Mouse (Mus musculus) cerebral cortex, adult 2 months (tissue): Measurements from ENCODE around the gene Wdr5.

Source experiments
- WGBS: fragments of 180-500 bp; shearing (Covaris S2); methylation state at CpG from one replicate; pipeline ENCODE4 v1.1.7; 2018; 5-methylcytosine and 5-hydroxymethylcytosine counted together

Gene Wdr5

DNA sequence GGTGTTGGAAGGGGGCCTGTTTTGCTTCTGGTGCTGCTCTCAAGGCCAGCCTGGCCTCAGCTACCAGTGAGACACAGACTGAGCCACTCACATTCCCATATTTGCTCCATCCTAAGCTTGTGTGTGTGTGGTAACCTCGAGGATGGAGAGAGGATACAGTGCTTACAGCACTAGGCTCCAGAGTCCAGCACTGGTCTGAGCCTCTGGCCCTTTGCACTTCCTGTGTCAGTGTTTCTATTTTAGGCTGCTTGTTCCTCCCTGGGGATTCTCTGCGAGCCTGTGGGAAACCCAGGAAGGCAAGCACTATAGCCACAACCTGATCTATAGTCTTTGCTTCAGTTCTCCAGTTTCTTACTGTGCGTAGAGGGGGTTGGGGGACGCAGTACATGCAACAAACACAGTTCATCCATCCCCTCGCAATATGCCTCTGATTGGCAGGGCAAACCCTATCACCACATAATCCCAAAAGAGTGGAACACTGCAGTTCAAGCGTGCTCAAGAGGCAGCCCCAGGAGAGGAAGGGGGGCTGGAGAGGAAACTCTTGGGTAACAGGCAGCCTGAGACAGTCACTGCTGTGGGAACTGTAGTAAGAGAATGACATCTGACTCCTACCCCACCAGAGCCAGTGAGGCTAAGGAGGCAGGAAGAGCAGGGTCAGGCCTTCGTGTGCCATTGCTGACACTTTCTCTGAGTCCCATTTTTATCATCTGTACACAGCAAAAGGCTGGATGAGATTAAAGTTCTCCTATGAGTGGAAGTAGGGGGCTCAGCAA lies 10.7 kb upstream of the Wdr5 start:
- 76% methylated on average over 7 of the region's 7 CpGs for WGBS

GRCm38 (mm10) chr2:27505539-27505938 lies 9.4 kb upstream of the Wdr5 start:
- WGBS: 58% methylated on average over 6 of the region's 6 CpGs

DNA sequence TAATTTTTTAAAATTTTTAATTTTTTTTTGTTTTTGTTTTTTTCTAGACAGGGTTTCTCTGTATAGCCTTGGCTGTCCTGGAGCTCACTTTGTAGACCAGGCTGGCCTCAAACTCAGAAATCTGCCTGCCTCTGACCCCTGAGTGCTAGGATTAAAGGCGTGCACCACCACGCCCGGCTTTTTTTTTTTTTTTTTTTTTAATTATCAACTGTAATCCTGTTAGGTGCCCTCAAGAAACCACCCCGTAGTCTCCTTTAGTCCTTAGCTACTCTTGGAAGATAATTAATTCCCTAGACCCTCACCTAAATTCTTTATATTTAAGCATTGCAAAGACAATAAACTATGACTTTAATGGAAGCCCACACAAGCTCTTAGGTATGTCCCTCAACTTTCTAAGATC lies 8.3 kb upstream of the Wdr5 start:
- WGBS: 81% methylated on average over 4 of the region's 4 CpGs

GRCm38 (mm10) chr2:27507562-27507961 lies 7.4 kb upstream of the Wdr5 start, which contains the start of gene Brd3:
TSS of gene Brd3 (minus strand) at chr2:27507662.
- 83% methylated on average over 4 of the region's 4 CpGs for WGBS

- WGBS: 75% methylated on average over 7 of the region's 7 CpGs
Observed at GRCm38 (mm10) chr2:27510706-27511105, 4.3 kb upstream of the Wdr5 start.

GRCm38 (mm10) chr2:27512909-27513308 lies 2.0 kb upstream of the Wdr5 start:
- WGBS: 95% methylated on average over 3 of the region's 3 CpGs

DNA sequence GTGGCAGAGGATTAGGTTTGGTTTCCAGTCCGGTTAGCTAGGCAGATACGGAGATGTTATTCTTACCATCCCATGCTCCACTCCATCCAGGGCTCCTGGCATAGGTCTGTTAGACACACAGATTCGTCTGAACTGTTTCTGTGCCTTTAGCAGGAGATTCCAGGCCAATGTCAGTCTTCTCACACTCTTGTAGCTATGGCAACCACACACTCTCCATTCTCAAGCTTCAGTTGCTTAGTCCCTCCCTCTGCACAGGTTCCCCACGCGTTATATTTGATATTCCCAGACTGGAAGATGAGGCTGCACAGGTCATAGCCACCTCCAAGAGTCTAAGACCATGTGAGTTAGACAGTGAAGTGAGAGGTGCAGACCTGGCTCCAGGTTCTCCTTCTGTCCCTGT lies 1.1 kb upstream of the Wdr5 start:
- WGBS: 54% methylated on average over 5 of the region's 5 CpGs

DNA sequence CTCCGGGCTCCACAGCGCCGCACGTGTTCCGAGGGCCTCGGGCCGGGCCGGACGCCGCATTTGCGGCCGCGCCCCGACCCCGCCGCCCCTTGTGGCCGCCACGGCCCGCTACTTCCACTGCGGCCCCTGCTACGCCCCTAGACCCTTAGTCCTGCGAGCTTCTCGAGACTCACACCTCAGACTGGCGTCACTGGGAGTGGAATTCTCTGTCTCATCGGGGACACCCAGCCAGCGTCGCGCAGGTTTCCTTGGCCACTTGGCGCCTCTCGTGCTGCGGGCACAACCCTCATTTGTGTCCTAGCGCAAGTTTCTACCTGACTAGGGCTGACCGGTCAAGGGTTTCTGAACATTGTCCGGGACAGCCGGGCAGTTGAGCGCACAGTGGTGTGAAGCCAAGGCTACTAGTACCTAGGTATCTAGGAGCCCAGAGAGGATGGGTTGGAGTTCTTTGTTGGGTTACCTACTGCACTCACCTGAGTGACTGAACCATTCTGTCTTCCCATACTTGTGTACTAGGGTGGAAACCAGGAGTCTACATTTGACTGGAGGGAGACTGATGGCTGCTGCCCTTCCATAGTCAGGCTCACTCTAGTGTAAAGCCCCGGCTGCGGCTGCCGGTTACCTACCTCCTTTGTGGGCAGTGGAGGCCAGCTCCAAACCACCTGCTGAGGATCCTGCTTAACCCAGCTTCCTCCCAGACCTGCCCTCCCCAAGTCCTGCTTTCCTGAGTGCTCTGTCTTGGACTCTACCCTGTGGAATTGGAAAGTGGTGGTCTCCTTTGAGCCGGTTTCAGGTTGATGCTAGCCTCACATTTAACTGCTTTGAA lies 597 bp downstream of the Wdr5 start:
- WGBS: under 1% methylated on average over 40 of the region's 40 CpGs

- WGBS: 10% methylated on average over 1 of the region's 1 CpGs
Observed at GRCm38 (mm10) chr2:27516289-27516688, 1.3 kb downstream of the Wdr5 start.

DNA sequence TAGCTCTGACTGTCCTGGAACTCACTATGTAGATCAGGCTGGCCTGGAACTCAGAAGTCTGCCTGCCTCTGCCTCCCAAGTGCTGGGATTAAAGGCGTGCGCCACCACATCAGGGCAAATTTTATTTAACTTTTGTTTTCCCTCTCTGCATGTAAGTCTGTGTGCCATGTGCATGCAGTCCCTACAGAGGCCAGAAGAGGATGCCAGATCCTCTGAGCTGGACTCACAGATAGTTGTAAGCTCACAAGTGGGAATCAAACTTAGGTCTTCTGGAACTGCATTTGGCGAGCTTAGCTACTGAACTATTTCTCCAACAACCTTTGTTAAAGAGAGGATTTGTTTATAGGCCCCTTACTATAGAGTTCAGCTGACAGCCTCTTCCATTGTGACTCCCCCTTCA lies 3.3 kb downstream of the Wdr5 start:
- WGBS: 95% methylated on average over 3 of the region's 3 CpGs

GRCm38 (mm10) chr2:27538455-27539330 lies 23.7 kb downstream of the Wdr5 start:
- WGBS: 60% methylated on average over 5 of the region's 5 CpGs

- 9% methylated on average over 5 of the region's 5 CpGs for WGBS
Observed at GRCm38 (mm10) chr2:27539336-27539735, 24.4 kb downstream of the Wdr5 start.

GRCm38 (mm10) chr2:27539772-27540514 lies 25.0 kb downstream of the Wdr5 start:
- WGBS: under 1% methylated on average over 46 of the region's 46 CpGs

DNA sequence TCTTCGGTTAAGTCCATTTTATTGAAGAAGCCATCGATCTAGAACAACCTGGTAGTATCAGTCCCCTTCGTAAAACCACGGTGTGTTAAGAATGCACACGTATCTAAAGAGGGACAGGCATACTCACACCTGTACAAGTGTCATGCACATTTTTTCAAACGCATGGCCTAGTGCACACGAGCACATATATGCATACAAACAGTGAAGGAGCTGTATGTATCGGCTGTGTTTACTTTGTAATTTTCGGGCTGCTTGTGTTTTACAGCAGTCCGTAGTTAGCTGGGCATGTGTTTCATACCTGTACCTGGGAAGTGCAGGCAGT lies 25.5 kb downstream of the Wdr5 start:
- 17% methylated on average over 10 of the region's 10 CpGs for WGBS

DNA sequence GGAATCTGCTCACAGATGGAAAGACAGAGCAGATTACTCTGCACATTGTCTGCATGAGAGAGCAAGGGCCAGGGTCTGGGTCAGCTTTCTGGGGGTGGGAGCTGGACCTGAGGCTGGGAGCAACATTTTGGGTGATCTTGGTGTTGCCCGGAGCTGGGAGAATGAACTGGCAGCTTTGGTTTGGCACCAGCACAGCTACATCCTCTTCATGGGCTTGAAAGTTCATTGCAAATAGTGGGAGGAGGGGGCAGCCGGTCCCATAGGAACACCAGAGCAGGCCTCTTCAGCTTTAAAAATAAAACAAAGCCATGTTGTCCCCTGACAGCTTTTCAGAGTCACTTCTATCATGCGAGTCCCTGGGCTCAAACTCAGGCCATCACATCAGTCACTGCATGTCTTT lies 26.3 kb downstream of the Wdr5 start:
- WGBS: 91% methylated on average over 3 of the region's 3 CpGs

DNA sequence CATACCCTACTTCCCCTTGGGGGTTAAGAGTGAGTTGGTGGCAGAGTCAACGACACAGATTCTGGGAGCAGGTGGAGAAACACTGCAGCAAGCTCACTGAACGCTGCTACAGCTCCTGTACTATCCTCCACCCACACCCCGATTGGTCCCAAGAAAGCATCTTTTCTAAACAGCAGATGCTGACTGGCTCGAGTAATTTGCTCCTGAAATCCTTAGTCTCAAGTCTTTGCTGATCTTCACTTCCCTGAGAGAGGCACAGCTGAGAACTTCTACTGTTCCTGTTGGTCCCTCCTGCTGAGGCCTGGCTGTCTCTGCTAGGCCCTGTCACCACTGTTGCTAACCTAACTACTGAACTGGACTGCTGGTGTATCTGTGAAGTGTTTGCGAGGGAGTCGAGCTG lies 29.7 kb downstream of the Wdr5 start:
- WGBS: 72% methylated on average over 6 of the region's 6 CpGs

- 84% methylated on average over 3 of the region's 3 CpGs for WGBS
Observed at GRCm38 (mm10) chr2:27545517-27545916, 30.6 kb downstream of the Wdr5 start.

- 93% methylated on average over 8 of the region's 8 CpGs for WGBS
Observed at GRCm38 (mm10) chr2:27546041-27546440, 31.1 kb downstream of the Wdr5 start.

GRCm38 (mm10) chr2:27547326-27547725 lies 32.4 kb downstream of the Wdr5 start:
- 61% methylated on average over 1 of the region's 1 CpGs for WGBS

- 93% methylated on average over 2 of the region's 2 CpGs for WGBS
Observed at GRCm38 (mm10) chr2:27547986-27548385, 33.0 kb downstream of the Wdr5 start.

DNA sequence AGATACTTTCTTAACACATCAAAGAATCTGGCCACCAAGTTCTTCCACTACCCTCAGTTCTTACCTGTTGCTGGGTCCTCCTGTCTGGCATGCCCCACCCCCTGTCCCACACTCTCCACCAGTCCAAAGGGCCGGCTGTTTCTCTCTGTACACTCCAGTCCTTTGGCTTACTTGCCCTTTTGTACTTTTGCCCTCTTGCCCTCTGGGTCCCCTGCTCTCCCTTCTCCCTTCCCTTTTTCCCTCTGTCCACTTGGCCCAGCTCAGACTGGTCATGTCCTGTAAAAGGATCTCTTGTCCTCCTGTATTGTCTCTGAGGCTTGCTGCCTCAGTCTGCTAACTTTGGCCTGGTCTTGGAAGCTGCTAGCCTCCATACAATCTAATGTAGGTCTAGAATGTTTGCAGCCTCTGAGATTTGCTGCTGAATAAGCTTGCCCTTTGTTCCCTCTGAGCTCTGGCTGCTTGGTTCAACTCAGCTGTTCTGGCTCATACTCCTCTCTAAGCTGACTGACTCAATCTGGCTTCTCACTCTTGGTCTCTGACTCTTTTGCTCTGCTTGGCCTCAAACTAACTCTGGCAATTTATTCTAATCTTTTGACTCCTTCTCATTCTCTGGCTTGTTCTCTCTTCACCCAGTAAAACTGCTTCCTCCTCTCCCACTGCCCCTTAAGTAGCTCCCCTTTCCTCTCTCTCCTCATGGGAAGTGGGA lies 33.9 kb downstream of the Wdr5 start:
- 91% methylated on average over 1 of the region's 1 CpGs for WGBS
